Mouse (Mus musculus) intestine, embryonic 14.5 days (tissue): Measurements from ENCODE around the gene Ntan1. TPM values are rescaled to one million over a fixed set of nuclear protein-coding genes. Genes with fewer than 3 reads are reported as not detected.

Experiments
- ATAC-seq: fragments of 200-750 bp; cut with Nextera tagmentation; replicated peaks from 2 replicates; pipeline ENCODE4 v1.8.0; 2017; ENCODE audit warnings: low read depth, moderate number of reproducible peaks, moderate TSS enrichment, moderate library complexity; ENCODE audit not compliant: low FRiP score, low TSS enrichment
- DNase-seq: peaks from one replicate; pipeline ENCODE4 v3.0.0-alpha.2; 2018; ENCODE audit warnings: low spot score
- H3K27ac ChIP-seq: fragments of 300-500 bp; sonication (generic); 2 replicates; pipeline ENCODE4 v1.5.1; 2014; ENCODE audit warnings: low read depth, mild to moderate bottlenecking, control low read depth
- H3K27me3 ChIP-seq: fragments of 300-500 bp; sonication (generic); replicated peaks from 2 replicates; pipeline ENCODE4 v1.6.1; 2014; ENCODE audit warnings: low read length, control low read depth; ENCODE audit not compliant: control insufficient read depth, insufficient read depth
- H3K36me3 ChIP-seq: fragments of 300-500 bp; sonication (generic); 2 replicates; pipeline ENCODE4 v1.6.1; 2014; ENCODE audit warnings: low read length, control low read depth; ENCODE audit not compliant: control insufficient read depth, insufficient read depth
- H3K4me1 ChIP-seq: fragments of 300-500 bp; sonication (generic); replicated peaks from 2 replicates; pipeline ENCODE4 v1.6.1; 2014; ENCODE audit warnings: low read length, control low read depth, mixed read lengths; ENCODE audit not compliant: control insufficient read depth, insufficient read depth
- H3K4me2 ChIP-seq: fragments of 300-500 bp; sonication (generic); 2 replicates; pipeline ENCODE4 v1.6.1; 2014; ENCODE audit warnings: low read length
- H3K4me3 ChIP-seq: fragments of 300-500 bp; sonication (generic); 2 replicates; pipeline ENCODE4 v1.5.1; 2014; ENCODE audit warnings: low read depth, low read length, control low read depth, mixed read lengths
- H3K9ac ChIP-seq: fragments of 300-500 bp; sonication (generic); 2 replicates; pipeline ENCODE4 v1.6.1; 2014; ENCODE audit warnings: mild to moderate bottlenecking, low read length
- H3K9me3 ChIP-seq: fragments of 300-500 bp; sonication (generic); 2 replicates; pipeline ENCODE4 v1.6.1; 2016; ENCODE audit warnings: low read length, control low read depth; ENCODE audit not compliant: control insufficient read depth
- WGBS: fragments of 180-500 bp; shearing (Covaris S2); extraction: QIAGEN DNeasy Blood & Tissue Kit; methylation state at CpG from one replicate; pipeline ENCODE4 v1.1.7; 2014; 5-methylcytosine and 5-hydroxymethylcytosine counted together
- polyA plus RNA-seq: library from polyadenylated mRNA; unstranded; fragments of >200 nt; fragmentation: Nextera tagmentation; extraction: Ambion mirVana; gene quantifications from 2 replicates; pipeline ENCODE4 v1.2.1, GENCODE M21; 2014

The Ntan1 gene
- polyA plus RNA-seq, 1 experiment from 2014 or later = 158 TPM

GRCm38 (mm10) chr16:13819806-13820500, 1.3 kb downstream of the Ntan1 start:
- no peaks in the 10 kb centered on the region for H3K9me3 ChIP-seq
- peaks cover 12% of the 10 kb centered on the region; the same call in 1 of the 2 replicates for H3K36me3 ChIP-seq
- peak overlapping the region; percentile 83 for H3K4me3 ChIP-seq
- DNase-seq = no peak
- peak overlapping the region; percentile 86 for H3K9ac ChIP-seq
- no peak for ATAC-seq
- no peaks in the 10 kb centered on the region for H3K27me3 ChIP-seq
- WGBS = 22% methylated on average over 12 of the region's 12 CpGs
- H3K4me1 ChIP-seq = peaks cover 11% of the 10 kb centered on the region
- H3K4me2 ChIP-seq = peak overlapping the region; percentile 84
- peak overlapping the region; percentile 95 for H3K27ac ChIP-seq

- DNase-seq (no peak), ATAC-seq (no peak)
- no peak overlapping the region for H3K27ac ChIP-seq
- peak overlapping the region; percentile 84; the same call in 1 of the 2 replicates for H3K4me2 ChIP-seq
- no peaks in the 10 kb centered on the region for H3K27me3 ChIP-seq
- H3K9me3 ChIP-seq = no peaks in the 10 kb centered on the region
- peaks cover 11% of the 10 kb centered on the region for H3K4me1 ChIP-seq
- H3K4me3 ChIP-seq = no peak overlapping the region
- WGBS = 97% methylated on average over 5 of the region's 5 CpGs
- peaks cover 8% of the 10 kb centered on the region; the same call in 1 of the 2 replicates for H3K36me3 ChIP-seq
- H3K9ac ChIP-seq = no peak overlapping the region
These were observed 2.1 kb downstream of the Ntan1 start for GRCm38 (mm10) chr16:13820771-13821170.

GRCm38 (mm10) chr16:13825781-13826490, 7.3 kb downstream of the Ntan1 start:
- H3K4me3 ChIP-seq = no peak overlapping the region
- no peaks in the 10 kb centered on the region for H3K9me3 ChIP-seq
- no peak overlapping the region for H3K27ac ChIP-seq
- no peak overlapping the region for H3K4me2 ChIP-seq
- H3K9ac ChIP-seq = no peak overlapping the region
- DNase-seq = no peak
- H3K27me3 ChIP-seq = no peaks in the 10 kb centered on the region
- no peaks in the 10 kb centered on the region; the same call in 1 of the 2 replicates for H3K4me1 ChIP-seq
- WGBS = 78% methylated on average over 7 of the region's 7 CpGs
- H3K36me3 ChIP-seq = peaks cover 42% of the 10 kb centered on the region
- no peak for ATAC-seq

GRCm38 (mm10) chr16:13826511-13826910, 7.9 kb downstream of the Ntan1 start:
- ATAC-seq = no peak
- 80% methylated on average over 4 of the region's 4 CpGs for WGBS
- Histone ChIP-seq H3K27ac (no peak overlapping the region), H3K27me3 (no peaks in the 10 kb centered on the region), H3K4me3 (no peak overlapping the region), H3K9me3 (no peaks in the 10 kb centered on the region), H3K4me1 (no peaks in the 10 kb centered on the region), H3K4me2 (no peak overlapping the region), H3K9ac (no peak overlapping the region), H3K36me3 (peaks cover 47% of the 10 kb centered on the region)
- no peak for DNase-seq

- 85% methylated on average over 10 of the region's 10 CpGs for WGBS
- no peak overlapping the region for H3K9ac ChIP-seq
These were observed 11.8 kb downstream of the Ntan1 start for GRCm38 (mm10) chr16:13830444-13830843.

GRCm38 (mm10) chr16:13831606-13832005, 13.0 kb downstream of the Ntan1 start:
- Histone ChIP-seq H3K36me3 (peaks cover 94% of the 10 kb centered on the region), H3K4me2 (no peak overlapping the region), H3K27me3 (no peaks in the 10 kb centered on the region), H3K4me3 (no peak overlapping the region), H3K9me3 (no peaks in the 10 kb centered on the region), H3K9ac (no peak overlapping the region), H3K27ac (no peak overlapping the region), H3K4me1 (no peaks in the 10 kb centered on the region)
- DNase-seq = no peak
- WGBS = 90% methylated on average over 5 of the region's 5 CpGs
- no peak for ATAC-seq

More at GRCm38 (mm10) chr16:13830444-13830843, 11.8 kb downstream of the Ntan1 start:
- Histone ChIP-seq H3K36me3 (peaks cover 86% of the 10 kb centered on the region), H3K4me1 (no peaks in the 10 kb centered on the region), H3K4me3 (no peak overlapping the region), H3K27me3 (no peaks in the 10 kb centered on the region), H3K9me3 (no peaks in the 10 kb centered on the region), H3K4me2 (no peak overlapping the region), H3K27ac (no peak overlapping the region)
- DNase-seq (no peak), ATAC-seq (no peak)

GRCm38 (mm10) chr16:13834382-13834781, 15.7 kb downstream of the Ntan1 start:
- H3K9me3 ChIP-seq = no peaks in the 10 kb centered on the region
- no peak overlapping the region for H3K4me2 ChIP-seq
- H3K27me3 ChIP-seq = no peaks in the 10 kb centered on the region
- H3K36me3 ChIP-seq = peaks cover 98% of the 10 kb centered on the region
- DNase-seq = no peak
- WGBS = 94% methylated on average over 5 of the region's 5 CpGs
- ATAC-seq = no peak
- no peaks in the 10 kb centered on the region for H3K4me1 ChIP-seq
- H3K9ac ChIP-seq = no peak overlapping the region
- H3K4me3 ChIP-seq = no peak overlapping the region
- no peak overlapping the region for H3K27ac ChIP-seq

GRCm38 (mm10) chr16:13840056-13840455, 21.4 kb downstream of the Ntan1 start:
- no peak overlapping the region for H3K9ac ChIP-seq
- H3K4me3 ChIP-seq = no peak overlapping the region
- WGBS = 93% methylated on average over 7 of the region's 7 CpGs
- H3K36me3 ChIP-seq = peaks cover 94% of the 10 kb centered on the region
- DNase-seq (no peak), ATAC-seq (no peak)
- no peak overlapping the region for H3K4me2 ChIP-seq
- H3K4me1 ChIP-seq = no peaks in the 10 kb centered on the region
- no peaks in the 10 kb centered on the region for H3K9me3 ChIP-seq
- H3K27me3 ChIP-seq = no peaks in the 10 kb centered on the region
- no peak overlapping the region for H3K27ac ChIP-seq
